Mouse (Mus musculus) ovary, adult 18-20 months (tissue): ENCODE measurements around the gene Lyzl4.

Experiments
- DNase-seq: peaks from one replicate; pipeline ENCODE4 v3.0.0; 2022; ENCODE audit warnings: low spot score, mixed read lengths

Lyzl4 gene

DNA sequence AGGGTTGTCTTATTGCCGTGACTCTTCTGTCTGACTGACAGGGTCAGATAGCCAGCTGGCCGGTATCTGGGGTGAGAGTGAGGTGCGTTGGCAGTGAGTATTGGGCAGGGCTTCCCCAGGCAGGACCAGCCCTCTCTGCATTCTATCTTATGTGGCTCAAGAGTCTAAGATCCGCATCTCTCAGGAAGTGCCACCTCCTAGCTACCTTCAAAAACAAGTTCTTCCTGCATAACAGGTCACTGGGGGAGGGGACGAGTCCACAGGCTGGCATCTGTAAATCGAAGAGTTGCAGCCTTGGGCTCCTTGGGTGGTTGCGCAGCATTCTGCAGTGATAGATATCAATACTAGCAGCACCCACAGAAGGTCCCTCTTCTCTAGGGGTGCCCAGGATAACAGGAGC is 5.1 kb upstream of the Lyzl4 start:
- DNase-seq: no peak

DNA sequence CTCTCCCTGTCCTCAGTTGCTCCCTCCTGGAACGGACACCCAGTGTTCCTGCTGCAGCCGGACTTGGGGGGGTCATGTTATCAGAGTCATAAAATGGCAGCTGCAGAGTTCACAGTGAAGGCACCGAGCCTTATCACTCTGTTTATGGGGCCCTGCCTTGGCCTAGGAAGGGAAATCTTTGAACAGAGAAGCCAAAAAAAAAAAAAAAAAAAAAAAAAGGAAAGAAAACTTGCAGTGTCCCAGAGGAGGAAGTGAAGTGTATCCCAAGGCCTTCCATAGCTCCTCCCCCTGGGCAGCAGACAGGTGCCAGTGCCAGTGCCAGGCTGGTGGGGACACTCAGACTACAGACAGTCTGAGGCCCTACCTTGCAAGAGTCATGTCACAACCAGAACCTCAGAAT is 3.0 kb upstream of the Lyzl4 start:
- no peak for DNase-seq

DNA sequence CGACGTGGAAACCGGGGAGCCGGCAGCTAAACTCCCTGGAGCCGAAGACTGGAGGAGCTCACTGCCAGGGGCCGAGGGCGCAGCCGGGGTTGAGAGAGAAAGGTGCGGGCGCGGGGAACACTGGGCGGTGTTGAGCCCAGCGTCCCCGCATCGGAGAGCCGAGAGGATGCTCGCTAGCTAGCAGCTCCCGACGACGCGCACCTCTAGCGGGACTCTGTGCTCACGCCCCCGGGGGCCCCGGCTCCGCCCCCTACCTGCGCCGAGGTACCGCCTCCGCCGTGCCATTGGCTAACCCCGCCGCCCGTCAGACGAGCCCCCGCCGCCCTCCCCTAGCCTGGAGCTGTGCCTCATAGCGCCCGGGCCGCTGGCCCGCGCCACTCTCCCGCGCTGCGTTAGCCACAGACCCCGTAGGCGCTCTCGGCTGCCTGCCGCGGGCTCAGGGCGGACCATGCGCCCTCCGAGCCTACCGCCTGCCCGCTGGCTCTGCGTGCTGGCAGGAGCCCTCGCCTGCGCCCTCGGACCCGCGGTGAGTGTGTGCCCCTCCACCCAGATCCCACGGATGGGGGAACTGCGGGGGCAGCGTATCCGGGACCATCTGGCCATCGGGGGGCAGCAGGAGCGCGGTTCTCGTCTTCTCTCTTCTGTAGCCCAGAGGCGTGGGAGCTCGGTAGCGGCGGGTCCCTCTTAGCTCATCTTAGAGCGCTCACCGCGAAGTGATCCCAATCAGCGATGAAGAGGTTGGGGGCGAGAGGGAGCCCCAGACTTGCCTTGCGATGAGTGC is 695 bp upstream of the Lyzl4 start, which contains the start of gene Vipr1:
Gene Vipr1, plus strand, starts transcription at position 316 of the 781 bp plus-strand sequence.
- peak; percentile 51 for DNase-seq

DNA sequence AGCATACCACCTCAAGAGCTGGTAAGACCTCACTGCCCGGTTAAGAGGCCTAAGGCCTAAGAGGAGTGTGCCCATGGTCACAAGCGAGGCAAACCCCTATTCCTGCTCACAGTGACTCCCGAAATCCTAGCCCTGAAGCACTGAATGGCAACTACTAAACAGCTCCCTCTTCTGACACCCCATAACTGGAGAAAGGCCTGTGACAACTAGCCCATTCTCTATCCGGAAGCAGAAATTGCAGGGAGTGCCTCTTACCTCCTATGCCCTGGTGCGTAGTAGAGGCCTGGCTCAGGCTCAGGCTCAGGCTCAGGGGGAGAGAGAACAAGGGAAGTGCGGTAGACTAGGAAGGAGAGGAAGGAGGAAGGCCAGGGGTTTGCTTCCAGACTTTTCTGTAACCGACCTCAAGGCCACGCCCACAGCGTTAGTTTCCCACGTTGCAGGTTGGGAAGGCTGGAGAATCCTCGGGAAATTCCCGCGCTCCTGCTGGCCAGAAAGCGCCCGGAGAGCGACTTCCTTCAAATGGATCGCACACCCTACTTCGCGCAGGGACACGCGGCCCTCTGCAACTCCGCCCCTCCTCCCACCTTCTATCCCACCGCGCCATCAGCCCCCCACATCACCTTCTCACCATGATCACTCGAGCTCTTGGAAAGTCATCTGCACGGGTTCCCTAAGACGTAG is 521 bp downstream of the Lyzl4 start:
- no peak for DNase-seq

DNA sequence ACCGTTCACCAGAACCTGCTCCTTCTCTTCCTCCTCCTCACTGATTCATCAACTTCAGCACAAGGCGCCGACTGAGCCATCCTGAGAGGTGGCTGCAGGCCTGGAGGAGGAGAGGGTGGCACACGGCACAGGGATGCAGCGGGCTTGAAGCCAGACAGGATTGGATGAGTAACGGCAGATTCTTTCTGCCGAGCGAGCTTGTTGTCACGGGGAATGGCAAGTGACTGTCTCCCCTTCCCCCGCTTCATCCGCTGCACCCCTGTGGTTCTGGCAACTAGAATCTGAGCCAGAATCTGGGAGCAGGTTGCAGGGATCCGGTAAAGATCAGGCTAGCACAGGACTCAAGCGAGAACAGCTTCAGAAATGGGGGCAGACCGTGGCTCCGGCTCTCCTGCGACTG is 2.1 kb downstream of the Lyzl4 start:
- DNase-seq: no peak

DNA sequence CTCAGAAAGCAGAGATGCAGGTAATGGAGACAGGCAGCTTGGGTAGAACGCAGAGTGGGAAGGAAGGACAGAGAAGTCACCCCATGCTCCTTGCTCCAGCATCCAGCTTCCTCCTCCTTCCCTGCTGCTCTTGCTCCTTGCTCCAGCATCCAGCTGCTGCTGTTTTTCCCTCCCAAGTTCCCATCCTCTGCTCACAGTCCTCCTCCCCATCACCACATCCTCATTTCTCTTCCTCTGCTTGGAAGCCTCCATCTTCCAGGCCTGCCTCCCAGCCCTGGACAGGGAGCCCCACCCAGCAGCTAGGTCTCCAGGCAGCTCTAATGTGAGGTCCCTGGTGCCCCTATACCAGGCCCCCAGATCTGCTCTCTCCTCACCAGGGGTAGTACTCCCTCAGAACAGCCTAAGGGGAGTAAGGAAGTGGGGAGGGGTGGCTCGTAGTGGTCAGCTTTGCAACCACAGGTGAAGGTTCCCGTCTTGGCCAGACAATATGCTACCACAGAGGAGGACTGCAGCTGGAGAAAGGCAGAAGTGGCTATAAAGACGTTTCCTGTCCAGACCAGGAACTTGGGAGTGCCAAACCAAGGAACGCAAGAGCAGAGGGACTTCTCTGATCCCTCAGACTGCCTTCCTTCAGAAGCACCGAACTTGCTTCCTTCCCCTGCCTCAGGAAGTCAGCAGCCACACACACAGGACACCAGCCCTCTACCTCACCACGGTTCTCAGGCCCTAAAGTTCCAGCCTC is 5.9 kb downstream of the Lyzl4 start:
- no peak for DNase-seq

DNA sequence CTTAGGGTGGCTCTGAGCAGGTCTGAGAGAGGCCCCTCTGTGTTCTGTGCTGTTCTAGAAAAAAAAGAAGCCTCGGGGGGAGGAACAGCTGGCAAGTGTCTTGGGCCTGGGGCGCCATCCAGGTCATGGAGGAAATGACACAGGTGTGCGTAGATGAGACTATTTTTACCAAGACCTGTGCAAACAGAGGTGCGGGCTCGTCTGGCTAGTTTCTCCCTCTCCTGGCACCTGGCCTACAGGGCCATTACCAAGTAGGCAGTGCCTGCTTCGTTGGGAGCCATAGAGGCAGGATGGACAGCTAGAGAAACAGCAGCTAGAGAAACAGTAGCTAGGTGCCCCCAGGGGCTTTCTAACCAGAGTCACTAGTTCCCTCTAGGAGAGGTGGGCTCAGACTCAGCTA is 8.6 kb downstream of the Lyzl4 start:
- no peak for DNase-seq

DNA sequence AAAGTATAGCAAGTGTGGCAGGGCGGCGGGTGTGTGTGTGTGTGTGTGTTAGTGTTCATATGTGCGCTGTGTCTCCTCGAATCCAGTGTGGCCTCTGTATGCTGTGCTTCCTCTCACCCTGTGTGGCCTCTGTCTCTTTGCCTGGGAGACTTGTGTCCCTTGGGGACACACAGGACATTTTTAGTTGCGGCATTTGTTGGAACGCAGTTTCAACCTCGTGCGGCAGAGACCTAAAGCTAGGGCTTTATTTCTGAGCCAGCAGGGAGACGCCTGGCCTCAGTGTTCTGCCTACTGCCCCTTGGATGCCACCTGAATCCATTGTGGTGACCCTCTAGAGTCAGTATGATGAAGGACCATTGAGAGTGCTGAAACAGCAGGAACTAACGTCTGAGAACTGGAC is 9.0 kb downstream of the Lyzl4 start:
- DNase-seq: no peak

DNA sequence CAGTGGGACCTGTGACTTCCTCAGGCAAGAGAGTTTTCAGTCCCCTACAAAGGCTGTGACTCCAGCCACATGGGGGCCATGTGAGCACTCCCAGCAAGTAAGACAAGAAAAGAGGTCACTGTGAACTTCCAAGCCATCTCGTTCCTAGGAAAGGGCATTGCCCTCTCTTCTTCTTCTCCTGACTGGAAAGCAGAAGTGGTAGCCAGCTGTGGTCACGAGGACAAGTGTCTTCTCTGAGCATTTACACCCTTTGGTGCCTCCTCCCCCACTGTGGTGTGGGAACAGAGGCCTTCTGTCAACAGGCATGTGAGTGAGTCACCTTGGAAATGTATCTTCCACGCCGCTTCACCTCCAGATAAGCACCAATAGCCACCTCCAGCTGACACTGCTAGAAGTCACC is 9.9 kb downstream of the Lyzl4 start:
- DNase-seq: no peak

DNA sequence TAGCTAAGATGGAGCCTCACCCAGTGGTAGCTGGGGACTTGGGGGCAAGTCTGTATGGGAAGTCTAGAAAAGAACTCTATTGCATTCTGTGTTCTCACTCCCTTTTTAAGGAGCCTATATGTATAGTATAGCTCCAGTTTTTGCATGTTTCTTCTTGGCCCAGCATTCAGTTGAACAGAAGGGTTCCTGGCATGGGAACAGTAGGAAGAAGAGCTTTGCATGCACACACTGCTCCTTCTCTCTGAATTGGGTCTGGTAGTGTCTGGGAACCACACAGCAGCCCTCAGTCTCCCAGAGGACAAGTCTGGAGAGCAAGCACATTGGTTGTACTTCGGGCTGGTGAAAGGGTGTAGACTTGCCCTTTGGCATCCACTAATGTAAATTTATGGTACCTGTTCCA is 11.3 kb downstream of the Lyzl4 start:
- no peak for DNase-seq

DNA sequence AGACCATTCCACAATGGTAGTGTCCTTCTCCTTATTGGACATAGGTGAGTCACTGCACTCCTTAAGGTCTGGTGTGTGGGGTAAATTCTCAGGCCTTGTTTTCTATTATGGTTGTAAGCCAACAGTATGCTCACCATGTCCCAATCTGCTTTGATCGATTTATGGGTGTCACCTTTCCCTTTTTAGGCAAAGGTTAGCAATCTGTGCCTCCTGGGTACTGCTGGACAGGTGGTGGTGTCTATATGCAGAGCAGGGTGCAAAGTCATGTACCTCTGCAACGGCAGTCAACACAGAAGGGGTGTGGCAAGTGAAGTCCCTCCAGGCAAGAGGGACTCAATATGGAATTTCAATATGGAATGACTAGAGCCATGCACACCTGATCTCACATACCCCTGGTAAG is 17.0 kb downstream of the Lyzl4 start:
- no peak for DNase-seq

DNA sequence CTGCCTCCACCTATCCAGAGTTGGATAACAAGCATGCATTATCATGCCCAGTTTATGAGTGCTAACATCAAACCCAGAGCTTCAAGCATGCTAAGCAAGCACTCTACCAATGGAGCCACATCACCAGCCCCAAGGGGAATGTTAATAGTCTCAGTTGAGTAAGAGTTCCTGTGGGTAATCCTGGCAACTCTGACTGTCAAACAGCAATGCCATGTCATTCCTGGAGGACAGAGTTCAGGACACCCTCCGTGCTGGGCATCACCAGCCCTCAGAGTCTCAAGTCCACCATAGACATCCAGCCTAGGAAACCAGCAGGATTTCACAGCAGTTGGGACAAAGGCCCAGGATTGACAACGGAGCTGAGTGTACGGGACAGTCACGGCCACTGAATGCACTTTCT is 18.7 kb downstream of the Lyzl4 start:
- no peak for DNase-seq

DNA sequence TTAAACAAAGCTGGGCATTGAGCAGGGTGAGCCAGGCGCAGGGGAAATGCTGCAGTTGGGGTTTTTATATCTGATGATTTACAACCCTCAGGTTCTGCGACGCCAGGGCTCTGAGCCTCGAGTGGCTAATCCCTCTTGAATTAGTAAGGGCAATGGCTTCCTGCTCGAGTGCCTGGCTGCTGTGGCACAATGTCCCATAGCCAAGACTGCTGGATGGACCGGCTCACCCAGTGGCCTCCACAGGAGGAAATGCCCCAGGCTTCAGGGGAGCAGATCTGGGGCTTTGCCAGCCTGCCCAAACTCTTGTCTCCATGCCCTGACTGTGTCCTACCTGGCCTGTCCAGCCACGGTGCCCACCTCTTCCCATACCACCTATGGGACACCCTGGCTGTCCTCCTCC is 22.5 kb downstream of the Lyzl4 start:
- no peak for DNase-seq

DNA sequence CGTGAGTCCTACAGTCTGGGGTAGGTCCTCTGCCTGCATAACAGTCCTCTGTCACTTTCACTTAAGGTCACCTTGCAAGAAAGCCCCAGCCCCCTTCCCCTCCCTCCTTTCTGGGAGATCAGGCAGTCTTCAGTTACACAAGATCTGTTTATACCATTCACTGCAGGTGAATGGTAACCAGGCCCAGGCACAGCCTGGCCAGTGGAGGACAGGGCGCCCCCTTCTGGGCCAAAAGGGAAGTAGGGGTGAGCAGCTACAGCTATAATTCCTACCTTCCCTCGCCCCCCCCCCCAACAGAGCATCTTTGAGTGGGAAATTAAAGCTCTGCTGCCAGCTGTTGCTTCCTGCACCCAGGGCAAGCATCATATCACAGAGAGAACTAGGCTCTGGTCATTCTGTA is 25.4 kb downstream of the Lyzl4 start:
- no peak for DNase-seq

DNA sequence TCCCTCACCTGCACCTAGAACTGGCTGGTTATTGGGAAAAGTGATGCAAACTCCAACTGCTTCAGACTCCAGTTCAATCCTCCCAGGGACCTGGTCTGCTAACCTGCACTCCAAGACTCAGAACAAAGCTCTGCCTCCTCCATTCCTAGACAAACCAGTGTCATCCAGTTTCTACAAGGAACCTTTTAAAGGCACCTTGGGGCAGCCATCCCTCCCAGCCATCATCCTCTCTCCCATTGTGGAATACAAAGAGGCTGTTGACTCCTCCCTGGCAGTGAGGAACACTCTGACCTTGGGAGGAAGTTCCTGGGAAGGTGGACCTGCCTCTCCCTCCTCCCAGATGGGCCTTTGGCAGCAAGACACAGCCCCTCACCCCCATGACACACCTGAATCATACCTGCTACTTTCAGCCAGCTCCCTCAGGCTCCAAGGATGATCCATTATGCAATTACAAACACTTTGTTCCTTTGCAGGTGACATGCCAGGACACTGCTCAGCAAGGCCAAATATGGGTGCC is 27.6 kb downstream of the Lyzl4 start:
- no peak for DNase-seq

DNA sequence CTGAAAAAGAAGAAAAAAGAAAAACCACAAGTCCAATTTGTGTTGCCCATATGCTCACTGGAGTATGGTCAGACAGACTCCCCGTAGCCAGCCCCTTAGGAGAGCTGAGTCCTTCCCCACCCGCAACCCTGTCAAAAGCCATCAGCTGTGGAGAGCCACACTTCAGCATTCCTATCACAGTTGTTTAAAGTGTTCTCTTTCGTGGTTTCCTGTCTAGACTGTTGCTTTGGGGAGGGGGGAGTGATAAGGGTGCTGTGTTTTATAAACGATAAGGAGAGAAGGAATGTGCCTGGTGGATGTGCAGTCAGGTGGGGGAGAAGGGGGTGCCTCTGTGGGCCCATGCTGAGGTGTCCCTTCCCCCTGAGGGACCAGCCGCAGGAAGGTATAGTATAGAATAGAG is 28.7 kb downstream of the Lyzl4 start:
- DNase-seq: no peak

DNA sequence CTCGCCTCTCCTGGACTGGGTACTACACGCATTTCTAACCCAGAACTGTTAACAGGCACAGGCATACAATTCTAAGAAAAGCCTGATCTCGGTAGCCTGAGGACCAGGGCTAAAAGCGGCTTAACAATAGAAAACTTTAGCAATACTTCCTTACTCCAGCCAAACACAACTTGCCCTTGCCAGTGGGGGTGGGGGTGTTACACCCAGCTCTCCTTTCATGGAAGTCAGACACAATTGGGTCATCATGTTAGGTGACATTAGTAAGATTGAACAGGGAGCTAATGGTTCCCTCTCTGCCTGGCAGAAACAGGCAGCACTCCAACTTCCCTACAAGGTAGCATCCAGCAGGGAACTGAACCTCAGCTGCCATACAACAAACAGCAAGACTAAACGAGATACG is 32.5 kb downstream of the Lyzl4 start:
- no peak for DNase-seq

DNA sequence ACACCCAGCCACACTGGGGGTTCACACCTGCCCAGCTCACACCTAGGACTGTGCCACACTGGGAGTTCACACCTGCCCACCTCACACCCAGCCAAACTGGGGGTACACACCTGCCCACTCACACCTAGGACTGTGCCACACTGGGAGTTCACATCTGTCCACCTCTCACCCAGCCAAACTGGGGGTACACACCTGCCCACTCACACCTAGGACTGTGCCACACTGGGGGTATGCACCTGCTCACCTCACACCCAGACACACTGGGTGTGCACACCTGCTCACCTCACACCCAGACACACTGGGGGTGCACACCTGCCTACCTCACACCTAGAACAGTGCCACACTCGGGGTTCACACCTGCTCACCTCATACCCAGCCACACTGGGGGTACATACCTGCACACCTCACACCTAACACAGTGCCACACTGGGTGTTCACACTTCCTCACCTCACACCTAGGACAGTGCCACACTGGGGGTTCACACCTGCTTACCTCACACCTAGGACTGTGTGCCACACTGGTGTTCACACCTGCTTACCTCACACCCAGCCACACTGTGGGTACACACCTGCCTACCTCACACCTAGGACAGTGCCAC is 35.3 kb downstream of the Lyzl4 start:
- no peak for DNase-seq

DNA sequence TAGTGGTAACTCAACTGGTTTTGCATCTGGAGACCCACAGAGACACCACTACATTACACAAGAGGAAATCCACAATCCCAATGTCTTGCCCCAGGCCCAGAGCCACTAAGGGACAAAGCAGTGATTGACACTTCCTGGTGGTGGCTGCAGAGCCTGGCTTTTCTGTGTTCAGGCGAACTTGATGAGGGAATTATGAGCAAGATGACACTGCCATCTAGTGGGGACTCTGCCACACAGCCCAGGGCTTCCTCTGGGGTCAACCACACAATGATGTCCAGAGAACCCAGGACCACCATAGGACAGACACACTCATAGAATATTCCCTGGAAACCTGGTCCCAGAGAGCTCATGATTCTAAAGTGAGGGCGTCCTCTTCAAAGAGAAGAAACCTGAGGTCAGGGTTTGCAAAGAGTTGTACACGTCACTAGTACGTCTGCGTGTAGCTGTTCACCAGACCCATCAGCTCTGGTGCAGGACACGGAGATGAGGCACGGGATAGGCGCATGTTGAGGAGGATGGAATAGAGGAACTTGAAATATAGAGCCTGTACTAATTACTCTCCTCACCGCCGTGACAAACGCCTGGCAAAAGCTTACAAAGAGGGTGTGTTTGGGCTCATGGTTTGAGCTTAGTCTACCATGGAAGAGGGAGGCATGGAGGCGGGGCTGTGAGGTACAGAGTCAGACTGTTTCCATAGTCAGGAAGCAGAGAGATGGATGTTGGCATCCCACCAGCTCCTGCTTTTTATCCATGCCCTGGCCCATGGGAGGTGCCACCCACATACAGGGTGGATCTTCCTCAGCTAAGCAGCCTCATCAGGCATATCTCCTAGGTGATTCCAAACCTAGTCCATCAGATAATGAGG is 36.2 kb downstream of the Lyzl4 start:
- DNase-seq: peak; percentile 41

DNA sequence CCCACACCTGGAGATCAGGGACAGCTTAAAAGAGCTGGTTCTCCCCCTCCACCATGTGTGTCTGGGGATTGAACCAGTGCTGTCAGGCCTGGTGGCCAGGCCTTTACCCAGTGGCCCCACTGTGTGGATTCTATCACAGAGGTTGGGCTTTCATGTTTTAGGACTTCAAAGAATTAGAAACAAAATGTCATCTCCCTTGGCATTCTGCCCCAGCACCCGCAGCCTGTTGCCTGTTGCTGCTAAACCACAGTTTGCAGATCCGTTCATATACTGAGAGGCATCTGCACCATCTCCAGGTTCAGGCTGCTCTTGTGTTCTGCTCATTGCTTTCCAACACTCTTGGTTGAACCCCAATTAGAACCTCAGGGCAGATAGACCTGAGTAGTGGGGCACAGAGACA is 39.5 kb downstream of the Lyzl4 start:
- DNase-seq: no peak

DNA sequence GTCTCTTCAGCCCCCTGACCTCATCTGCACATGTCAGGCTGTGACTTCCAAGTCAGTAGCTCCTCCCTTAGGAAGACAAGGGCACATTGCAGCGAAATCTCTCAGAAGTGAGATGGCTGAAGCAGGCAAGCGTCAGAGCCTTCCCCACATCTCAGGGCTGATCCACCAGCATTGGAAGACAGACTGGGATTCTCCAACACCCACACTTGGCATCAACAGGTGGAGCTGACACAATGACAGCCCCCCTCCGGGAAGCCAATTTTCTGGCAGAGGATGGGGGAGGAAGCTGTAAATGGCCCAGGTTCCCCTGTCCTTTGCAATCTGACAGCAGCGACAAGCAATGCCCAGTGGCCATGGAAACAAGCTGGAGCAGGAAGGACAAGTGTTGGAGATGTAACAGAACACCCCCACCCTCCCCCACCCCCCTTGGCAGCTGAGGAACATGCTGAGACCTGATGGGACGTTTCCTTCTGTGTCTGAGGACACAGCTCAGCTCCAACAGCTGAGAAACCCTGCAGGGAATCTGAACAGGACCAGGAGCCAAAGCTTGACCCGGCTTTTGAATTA is 41.0 kb downstream of the Lyzl4 start:
- no peak for DNase-seq
